8 mouse cellular contexts compared by ENCODE assay signal in the genomic region with DNA sequence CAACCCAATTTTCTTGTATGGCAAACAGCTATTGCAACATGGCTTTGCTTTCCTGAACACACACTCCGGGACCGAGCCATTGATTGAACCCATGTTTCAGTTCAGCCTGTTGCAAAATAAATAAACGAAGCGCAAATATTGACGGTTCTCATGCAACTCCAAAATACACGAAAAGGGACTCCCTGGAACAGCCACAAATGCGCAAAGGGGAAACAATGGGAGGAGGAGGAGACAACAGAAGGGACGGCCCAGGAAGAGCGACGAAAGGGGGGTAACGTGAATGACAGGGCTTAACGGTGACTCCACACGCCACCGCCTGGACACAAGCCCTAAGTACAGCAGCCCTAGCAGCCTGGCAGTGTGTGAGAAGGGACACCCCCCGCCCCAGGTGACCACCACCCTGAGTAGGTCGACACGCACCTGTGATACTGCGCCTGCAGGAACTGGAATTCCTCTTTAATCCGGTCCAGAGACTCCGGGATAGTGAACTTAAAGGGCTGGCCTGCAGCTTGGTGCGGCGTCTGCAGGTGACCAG. TPM values are rescaled to one million over a fixed set of nuclear protein-coding genes. Genes with fewer than 3 reads are reported as not detected.
DNase-seq lines count a peak whose midpoint lies in the region; ATAC-seq and TF ChIP-seq lines count a peak whose summit lies in the region.

No protein-coding gene starts in this region.

- peak; percentile 50 for ATAC-seq in frontal cortex, adult (ENCODE audit: low TSS enrichment)
- peak; percentile 37 for ATAC-seq in lung, embryonic 16.5 days (ENCODE audit: low read depth)

- H3K36me3 ChIP-seq in MEL (ENCODE audit: control insufficient read depth in 1 of 2, insufficient read depth in 2 of 2, low read length in 2 of 2) = peaks cover 0 to 43% of the 10 kb centered on the region in 2 experiments; a peak in 2 of 4 replicates
- H3K36me3 ChIP-seq in hindbrain, embryonic 10.5 days = peaks cover 16% of the 10 kb centered on the region; the same call in 1 of the 2 replicates
- H3K36me3 ChIP-seq in lung, embryonic 16.5 days (ENCODE audit: control insufficient read depth, insufficient read depth, low read length) = 0 out of 2 replicates have a peak, but pooled peaks cover 2% of the 10 kb centered on the region

- H3K79me2 ChIP-seq in MEL (ENCODE audit: control insufficient read depth, insufficient read depth, low read length, poor library complexity) = peaks cover 28% of the 10 kb centered on the region

- no peaks in the 10 kb centered on the region for H3K27me3 ChIP-seq in MEL (ENCODE audit: control insufficient read depth in 1 of 2, insufficient read depth in 2 of 2, low read length in 2 of 2)
- H3K27me3 ChIP-seq in hindbrain, embryonic 10.5 days (ENCODE audit: insufficient read depth, poor library complexity, severe bottlenecking) = peaks cover 32% of the 10 kb centered on the region
- no peaks in the 10 kb centered on the region; the same call in 1 of the 2 replicates for H3K27me3 ChIP-seq in lung, embryonic 16.5 days (ENCODE audit: control insufficient read depth, insufficient read depth, low read depth, low read length)

- no peak overlapping the region for H3K27ac ChIP-seq in MEL (ENCODE audit: control insufficient read depth, low read depth, low read length)
- H3K27ac ChIP-seq in hindbrain, embryonic 10.5 days = peak overlapping the region; percentile 96
- peak overlapping the region; percentile 27 for H3K27ac ChIP-seq in lung, embryonic 16.5 days (ENCODE audit: low read length)

- peaks cover 7 to 26% of the 10 kb centered on the region in 2 experiments for H3K4me1 ChIP-seq in MEL (ENCODE audit: control insufficient read depth in 1 of 2, insufficient read depth in 2 of 2, low read length in 2 of 2)
- peaks cover 63% of the 10 kb centered on the region for H3K4me1 ChIP-seq in hindbrain, embryonic 10.5 days (replicated peaks)
- H3K4me1 ChIP-seq in lung, embryonic 16.5 days (replicated peaks; ENCODE audit: control insufficient read depth, insufficient read depth, low read length) = peaks cover 28% of the 10 kb centered on the region

- H3K4me2 ChIP-seq in lung, embryonic 16.5 days (ENCODE audit: low read depth, low read length) = peak overlapping the region; percentile 85

- WGBS in hindbrain, embryonic 10.5 days = under 1% methylated on average over 22 of the region's 22 CpGs
- under 1% methylated on average over 22 of the region's 22 CpGs for WGBS in lung, embryonic 16.5 days

- no peaks in the 10 kb centered on the region for H3K9me3 ChIP-seq in MEL (replicated peaks; ENCODE audit: insufficient read depth, low read length)
- no peaks in the 10 kb centered on the region for H3K9me3 ChIP-seq in hindbrain, embryonic 10.5 days
- no peaks in the 10 kb centered on the region for H3K9me3 ChIP-seq in lung, embryonic 16.5 days (ENCODE audit: control insufficient read depth, low read length)

- DNase-seq in MEL (ENCODE audit: low read depth, low spot score) = peak; percentile 91
- peak; percentile 81 to 82 for DNase-seq in cerebellum, adult 18-20 months
- peak; percentile 84 for DNase-seq in hindbrain, embryonic 10.5 days (ENCODE audit: low spot score)
- peak; percentile 88 for DNase-seq in layer of hippocampus, adult 9-11 months
- peak; percentile 48 for DNase-seq in ovary, postnatal 10 days (ENCODE audit: low spot score)
- DNase-seq in thymus, postnatal 0 days (ENCODE audit: low spot score) = peak; percentile 69

- H3K4me3 ChIP-seq in MEL (ENCODE audit: control insufficient read depth in 1 of 2, insufficient read depth in 1 of 2, low read depth in 2 of 2, low read length in 2 of 2) = peak overlapping the region; percentile 81 to 89
- H3K4me3 ChIP-seq in hindbrain, embryonic 10.5 days = peak overlapping the region; percentile 88
- peak overlapping the region; percentile 90 for H3K4me3 ChIP-seq in lung, embryonic 16.5 days (ENCODE audit: low read length)

- TF ChIP-seq EP300 in MEL (IDR thresholded peaks at IDR 0.05; ENCODE audit: low read depth in 1 of 2, low read length in 2 of 2) = 0 out of 4 replicates have a peak, but pooled peaks of 1 of the 2 experiments have one; percentile 8

- H3K9ac ChIP-seq in MEL (ENCODE audit: control insufficient read depth, low read depth, low read length, poor library complexity, severe bottlenecking) = peak overlapping the region; percentile 89
- H3K9ac ChIP-seq in lung, embryonic 16.5 days (ENCODE audit: low read length) = peak overlapping the region; percentile 84

- peak; percentile 39 to 59 (median 58) for TF ChIP-seq CTCF in MEL (IDR thresholded peaks at IDR 0.05 in 2 of 3, conservative IDR thresholded peaks at IDR 0.05 in 1 of 3; ENCODE audit: control insufficient read depth in 1 of 3, insufficient read depth in 1 of 3, low read depth in 2 of 3, low read length in 3 of 3, poor library complexity in 1 of 3, severe bottlenecking in 1 of 3)

- no peak for TF ChIP-seq POLR2A in MEL (IDR thresholded peaks at IDR 0.05; ENCODE audit: control insufficient read depth in 1 of 2, insufficient read depth in 1 of 2, low read depth in 1 of 2, low read length in 2 of 2, poor library complexity in 1 of 2)

- peak; percentile 49 for TF ChIP-seq RAD21 in MEL (IDR thresholded peaks at IDR 0.05; ENCODE audit: low read depth, low read length)

TF ChIP-seq in MEL, 35 proteins besides CTCF, POLR2A, EP300 and RAD21:
- TF ChIP-seq JUND (IDR thresholded peaks at IDR 0.05; ENCODE audit: low read depth, low read length) (no peak), SIN3A (IDR thresholded peaks at IDR 0.05; ENCODE audit: low read length) (peak; percentile 49; the same call in 1 of the 2 replicates), HCFC1 (IDR thresholded peaks at IDR 0.05; ENCODE audit: low read depth, low read length) (no peak), GATA1 (IDR thresholded peaks at IDR 0.05; ENCODE audit: low read depth, low read length) (no peak), MAFK (IDR thresholded peaks at IDR 0.05; ENCODE audit: borderline replicate concordance, low read depth, low read length) (no peak), BHLHE40 (IDR thresholded peaks at IDR 0.05; ENCODE audit: borderline replicate concordance, low read depth, low read length) (no peak), MYC (IDR thresholded peaks at IDR 0.05; ENCODE audit: low read depth, low read length) (no peak), CHD1 (IDR thresholded peaks at IDR 0.05; ENCODE audit: low read depth, low read length) (no peak), ELF1 (IDR thresholded peaks at IDR 0.05; ENCODE audit: low read depth, low read length) (no peak), SMC3 (IDR thresholded peaks at IDR 0.05; ENCODE audit: low read depth, low read length) (peak; percentile 53), ZKSCAN1 (IDR thresholded peaks at IDR 0.05; ENCODE audit: low read depth, low read length) (no peak), NRF1 (IDR thresholded peaks at IDR 0.05; ENCODE audit: insufficient read depth, low read depth, low read length, poor library complexity, severe bottlenecking) (no peak), NELFE (IDR thresholded peaks at IDR 0.05; ENCODE audit: low read depth, low read length) (no peak)

RNA-seq across cellular contexts. Expression of gene Tle1, which starts 1.8 kb away (rescaled TPM):
- 21.1 TPM in 2 replicates for total RNA-seq in MEL (2012; rRNA removed)
- polyA plus RNA-seq in MEL (2012; ENCODE audit: insufficient read depth in 1 of 2, insufficient read length in 2 of 2, low read depth in 1 of 2, low replicate concordance in 2 of 2, missing spikeins in 1 of 2) = 10 to 100 TPM in 1 of 2 experiments, not detected in 1; 22.5 TPM
- 26.9 and 44.0 TPM in 2 replicates for polyA plus RNA-seq in hindbrain, embryonic 10.5 days (2016; fragmentation: Nextera tagmentation; extraction: Ambion mirVana)
- 15.4 and 15.7 TPM in 2 replicates for polyA plus RNA-seq in lung, embryonic 16.5 days (2015; fragmentation: Nextera tagmentation; extraction: Ambion mirVana)
- polyA plus RNA-seq in thymus, postnatal 0 days (2015; fragmentation: Nextera tagmentation; extraction: Ambion mirVana) = 5.7 and 6.0 TPM in 2 replicates
